Mouse (Mus musculus) heart, embryonic 14.5 days (tissue): Measurements from ENCODE around the gene Pgc. TPM values are rescaled to one million over a fixed set of nuclear protein-coding genes. Genes with fewer than 3 reads are reported as not detected.

ENCODE experiments used
- ATAC-seq: fragments of 200-750 bp; cut with Nextera tagmentation; 2 replicates; pipeline ENCODE4 v1.8.0; 2017; ENCODE audit warnings: low read depth, moderate TSS enrichment; ENCODE audit not compliant: insufficient number of reproducible peaks, insufficient read depth, low FRiP score
- H3K27ac ChIP-seq, 2 experiments: fragments of 200-500 bp in 1 of 2; fragments of 300-500 bp in 1 of 2; sonication (generic) in 1 of 2; replicated peaks in 1 of 2; 2 replicates each; pipeline ENCODE4 v1.5.1; 2012 to 2014; ENCODE audit warnings: low read depth in 2 of 2, low read length in 2 of 2, control low read depth in 1 of 2, mild to moderate bottlenecking in 1 of 2, mixed read lengths in 1 of 2; ENCODE audit not compliant: control insufficient read depth in 1 of 2, insufficient read depth in 1 of 2
- H3K27me3 ChIP-seq: fragments of 300-500 bp; sonication (generic); 2 replicates; pipeline ENCODE4 v1.6.1; 2014; ENCODE audit warnings: mild to moderate bottlenecking, low read length, control low read depth; ENCODE audit not compliant: control insufficient read depth, insufficient read depth
- H3K36me3 ChIP-seq: fragments of 300-500 bp; sonication (generic); 2 replicates; pipeline ENCODE4 v1.6.1; 2014; ENCODE audit warnings: mild to moderate bottlenecking, control low read depth, low read length, mixed read lengths; ENCODE audit not compliant: control insufficient read depth, insufficient read depth
- H3K4me1 ChIP-seq, 2 experiments: fragments of 200-500 bp in 1 of 2; fragments of 300-500 bp in 1 of 2; sonication (generic) in 1 of 2; 2 replicates each; pipeline ENCODE4 v1.6.1; 2012 to 2014; ENCODE audit warnings: low read length in 2 of 2, control low read depth in 1 of 2, mixed read lengths in 1 of 2; ENCODE audit not compliant: control insufficient read depth in 2 of 2, insufficient read depth in 2 of 2
- H3K4me2 ChIP-seq: fragments of 300-500 bp; sonication (generic); 2 replicates; pipeline ENCODE4 v1.6.1; 2014; ENCODE audit warnings: mild to moderate bottlenecking, low read length
- H3K4me3 ChIP-seq, 2 experiments: fragments of 200-500 bp in 1 of 2; fragments of 300-500 bp in 1 of 2; sonication (generic) in 1 of 2; 2 replicates each; pipeline ENCODE4 v1.5.1; 2012 to 2014; ENCODE audit warnings: low read length in 2 of 2, mild to moderate bottlenecking in 2 of 2, control low read depth in 1 of 2, low read depth in 1 of 2, moderate library complexity in 1 of 2; ENCODE audit not compliant: control insufficient read depth in 1 of 2, insufficient read depth in 1 of 2
- H3K9ac ChIP-seq: fragments of 300-500 bp; sonication (generic); 2 replicates; pipeline ENCODE4 v1.6.1; 2014; ENCODE audit warnings: mild to moderate bottlenecking, low read length
- H3K9me3 ChIP-seq: fragments of 300-500 bp; sonication (generic); 2 replicates; pipeline ENCODE4 v1.6.1; 2016; ENCODE audit warnings: low read length, control low read depth; ENCODE audit not compliant: control insufficient read depth
- WGBS: fragments of 180-500 bp; shearing (Covaris S2); extraction: QIAGEN DNeasy Blood & Tissue Kit; methylation state at CpG from one replicate; pipeline ENCODE4 v1.1.7; 2014; 5-methylcytosine and 5-hydroxymethylcytosine counted together
- polyA plus RNA-seq: library from polyadenylated mRNA; unstranded; fragments of >200 nt; fragmentation: Nextera tagmentation; extraction: Ambion mirVana; gene quantifications from 2 replicates; pipeline ENCODE4 v1.2.1, GENCODE M21; 2014

Gene Pgc
- polyA plus RNA-seq, 1 experiment from 2014 or later = 0.15 TPM

DNA sequence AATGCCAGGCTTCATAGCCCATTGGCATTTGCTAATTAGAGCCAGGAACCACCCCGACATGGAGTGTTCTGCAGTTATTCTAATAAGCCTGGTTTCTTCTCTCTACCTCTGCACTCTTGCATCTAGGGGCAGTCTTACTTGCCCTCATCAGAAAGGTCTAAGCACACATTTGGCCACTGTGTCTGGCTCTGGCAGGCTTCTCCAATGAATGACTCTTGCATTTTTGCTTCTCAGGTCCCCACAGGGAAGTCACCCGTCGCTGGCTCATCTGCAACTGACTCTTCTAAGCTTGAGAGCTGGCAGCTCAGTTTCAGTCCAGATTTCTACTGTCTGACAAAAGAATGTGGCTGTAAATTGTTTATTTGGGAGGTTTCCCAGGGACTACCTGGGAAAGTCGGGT is 39.3 kb downstream of the Pgc start:
- Histone ChIP-seq H3K4me2 (no peak overlapping the region), H3K27me3 (no peaks in the 10 kb centered on the region), H3K27ac (no peak overlapping the region), H3K36me3 (no peaks in the 10 kb centered on the region), H3K9ac (no peak overlapping the region), H3K4me3 (no peak overlapping the region), H3K9me3 (no peaks in the 10 kb centered on the region), H3K4me1 (peaks cover 34 to 46% of the 10 kb centered on the region in 2 experiments)
- 69% methylated on average over 4 of the region's 4 CpGs for WGBS
- ATAC-seq = no peak

DNA sequence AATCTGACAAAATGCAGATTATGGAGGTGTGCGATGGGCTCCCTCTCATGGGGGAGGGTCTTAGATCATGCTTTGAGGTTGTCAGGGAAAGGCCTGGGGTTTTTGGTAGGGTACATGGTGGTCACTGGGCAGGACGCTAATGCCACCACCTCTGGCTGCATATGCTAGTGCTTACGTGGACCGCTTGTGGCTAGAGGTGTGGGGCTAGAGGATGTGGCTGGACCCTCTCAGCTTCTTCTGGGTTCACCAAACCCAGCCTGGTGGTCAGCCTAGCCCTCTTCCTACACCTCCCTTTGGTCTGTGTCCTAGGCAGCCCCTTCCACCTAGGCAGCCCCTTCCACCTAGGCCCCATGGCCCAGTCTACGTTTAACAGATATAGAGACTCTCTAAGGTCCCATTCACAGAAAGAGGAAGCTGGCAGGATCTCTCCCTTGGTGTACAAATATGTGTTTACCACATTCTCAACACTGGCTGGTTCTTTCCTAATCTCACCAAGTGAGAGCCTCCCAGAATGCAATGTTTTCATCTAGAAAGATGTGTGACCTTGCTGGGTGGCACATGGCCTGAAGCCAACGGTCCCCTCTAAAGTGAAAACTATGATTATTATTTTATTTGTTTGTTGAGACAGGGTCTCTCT is 39.9 kb downstream of the Pgc start:
- Histone ChIP-seq H3K27me3 (no peaks in the 10 kb centered on the region), H3K4me2 (no peak overlapping the region), H3K27ac (no peak overlapping the region), H3K4me3 (no peak overlapping the region), H3K9ac (no peak overlapping the region), H3K36me3 (no peaks in the 10 kb centered on the region), H3K9me3 (no peaks in the 10 kb centered on the region), H3K4me1 (peaks cover 34 to 46% of the 10 kb centered on the region in 2 experiments)
- ATAC-seq = no peak
- WGBS = 86% methylated on average over 6 of the region's 6 CpGs

DNA sequence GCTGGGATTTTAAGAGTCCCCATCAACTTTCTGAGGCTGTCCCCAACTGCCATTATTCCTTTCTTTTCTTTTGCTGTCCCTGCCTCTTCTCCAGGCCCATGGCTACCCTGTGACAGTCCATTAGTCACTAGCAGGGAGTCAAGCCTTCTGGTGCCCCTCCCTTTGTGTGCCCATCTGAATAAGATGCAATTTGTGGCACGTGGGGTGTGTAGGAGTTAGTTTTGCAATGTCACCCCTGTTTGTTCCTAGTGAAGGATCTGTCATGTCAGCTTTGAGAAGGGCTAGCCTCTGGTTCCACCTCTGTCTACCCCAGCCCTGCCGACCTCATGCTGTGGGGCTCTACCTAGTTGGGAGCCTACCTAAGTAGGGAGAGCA is 40.4 kb downstream of the Pgc start:
- Histone ChIP-seq H3K9ac (no peak overlapping the region), H3K27ac (no peak overlapping the region), H3K9me3 (0 out of 2 replicates have a peak, but pooled peaks cover 3% of the 10 kb centered on the region), H3K4me2 (no peak overlapping the region), H3K27me3 (no peaks in the 10 kb centered on the region), H3K4me1 (peaks cover 32 to 41% of the 10 kb centered on the region in 2 experiments), H3K4me3 (no peak overlapping the region), H3K36me3 (no peaks in the 10 kb centered on the region)
- WGBS = 77% methylated on average over 2 of the region's 2 CpGs
- no peak for ATAC-seq

DNA sequence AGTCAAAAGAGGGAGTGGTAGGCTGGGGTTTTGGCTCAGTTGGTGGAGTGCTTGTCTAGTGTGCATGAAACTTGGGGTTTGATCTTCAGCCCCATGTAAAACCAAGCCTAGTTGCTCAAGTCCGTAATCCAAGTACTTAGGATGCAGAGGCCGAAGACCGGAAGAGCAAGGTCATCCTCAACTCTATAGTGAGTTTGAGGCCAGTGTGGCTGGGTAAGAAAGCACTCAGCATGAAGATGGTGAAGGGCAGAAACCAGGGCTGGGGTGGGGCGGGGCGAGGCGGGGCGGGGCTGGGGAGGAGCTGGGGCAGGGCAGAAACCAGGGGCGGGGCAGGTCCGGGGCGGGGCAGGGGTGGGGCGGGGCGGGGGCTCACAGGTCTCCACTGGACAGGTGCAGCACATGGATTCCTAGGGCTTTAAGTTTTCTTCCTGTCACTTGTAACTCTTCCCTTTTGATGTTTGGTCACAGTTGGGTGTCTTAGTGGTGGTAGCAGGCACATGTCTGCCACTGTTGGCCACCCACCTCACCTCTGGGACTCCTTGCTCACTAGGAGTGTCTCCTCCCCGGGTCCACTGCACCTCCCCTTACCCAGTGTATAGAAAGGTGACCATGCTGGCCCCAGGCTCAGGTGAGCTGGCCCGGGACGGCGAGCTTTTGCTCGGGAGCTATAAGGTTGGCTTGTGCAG is 41.0 kb downstream of the Pgc start:
- H3K27me3 ChIP-seq = no peaks in the 10 kb centered on the region
- no peak for ATAC-seq
- H3K4me2 ChIP-seq = no peak overlapping the region
- no peak overlapping the region for H3K9ac ChIP-seq
- H3K36me3 ChIP-seq = no peaks in the 10 kb centered on the region
- WGBS = 49% methylated on average over 14 of the region's 17 CpGs
- 0 out of 2 replicates have a peak, but pooled peaks cover 9% of the 10 kb centered on the region for H3K9me3 ChIP-seq
- no peak overlapping the region for H3K27ac ChIP-seq
- H3K4me3 ChIP-seq = no peak overlapping the region
- peaks cover 26 to 35% of the 10 kb centered on the region in 2 experiments for H3K4me1 ChIP-seq

DNA sequence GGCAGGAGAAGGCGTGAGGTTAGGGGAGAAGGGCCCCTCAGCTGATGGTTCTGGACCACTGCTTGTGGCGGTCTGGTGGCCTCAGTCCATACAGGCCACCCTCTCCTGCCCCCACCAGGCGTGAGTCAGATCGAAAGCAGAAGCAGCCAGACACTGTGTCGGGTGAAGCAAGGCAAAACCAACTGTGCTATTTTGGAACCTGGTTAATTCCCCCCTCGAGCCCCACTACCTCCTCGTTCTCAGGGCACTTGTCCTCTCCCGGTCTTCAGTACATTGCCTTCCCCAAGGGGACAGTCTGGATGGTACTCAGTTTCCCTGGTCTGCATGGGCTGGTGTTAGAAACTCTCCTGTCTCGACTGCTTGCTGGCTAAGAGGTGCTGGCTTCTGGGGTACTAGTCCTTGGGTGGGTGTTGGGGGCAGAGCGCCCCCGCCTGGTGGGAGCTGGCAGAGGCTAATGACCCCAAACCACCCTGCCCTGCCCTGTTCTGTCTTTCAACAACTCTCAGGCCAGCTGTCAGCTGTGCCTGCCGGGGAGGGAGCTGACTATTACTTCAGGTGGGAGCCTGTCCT is 42.1 kb downstream of the Pgc start:
- H3K4me3 ChIP-seq = no peak overlapping the region
- 0 out of 2 replicates have a peak, but pooled peaks cover 9% of the 10 kb centered on the region for H3K9me3 ChIP-seq
- H3K4me1 ChIP-seq = peaks cover 17 to 24% of the 10 kb centered on the region in 2 experiments
- no peak overlapping the region for H3K9ac ChIP-seq
- WGBS = 24% methylated on average over 12 of the region's 12 CpGs
- H3K27ac ChIP-seq = no peak overlapping the region; a peak in 1 of 4 replicates
- H3K36me3 ChIP-seq = no peaks in the 10 kb centered on the region
- no peak for ATAC-seq
- no peaks in the 10 kb centered on the region for H3K27me3 ChIP-seq
- peak overlapping the region; percentile 11; the same call in 1 of the 2 replicates for H3K4me2 ChIP-seq

DNA sequence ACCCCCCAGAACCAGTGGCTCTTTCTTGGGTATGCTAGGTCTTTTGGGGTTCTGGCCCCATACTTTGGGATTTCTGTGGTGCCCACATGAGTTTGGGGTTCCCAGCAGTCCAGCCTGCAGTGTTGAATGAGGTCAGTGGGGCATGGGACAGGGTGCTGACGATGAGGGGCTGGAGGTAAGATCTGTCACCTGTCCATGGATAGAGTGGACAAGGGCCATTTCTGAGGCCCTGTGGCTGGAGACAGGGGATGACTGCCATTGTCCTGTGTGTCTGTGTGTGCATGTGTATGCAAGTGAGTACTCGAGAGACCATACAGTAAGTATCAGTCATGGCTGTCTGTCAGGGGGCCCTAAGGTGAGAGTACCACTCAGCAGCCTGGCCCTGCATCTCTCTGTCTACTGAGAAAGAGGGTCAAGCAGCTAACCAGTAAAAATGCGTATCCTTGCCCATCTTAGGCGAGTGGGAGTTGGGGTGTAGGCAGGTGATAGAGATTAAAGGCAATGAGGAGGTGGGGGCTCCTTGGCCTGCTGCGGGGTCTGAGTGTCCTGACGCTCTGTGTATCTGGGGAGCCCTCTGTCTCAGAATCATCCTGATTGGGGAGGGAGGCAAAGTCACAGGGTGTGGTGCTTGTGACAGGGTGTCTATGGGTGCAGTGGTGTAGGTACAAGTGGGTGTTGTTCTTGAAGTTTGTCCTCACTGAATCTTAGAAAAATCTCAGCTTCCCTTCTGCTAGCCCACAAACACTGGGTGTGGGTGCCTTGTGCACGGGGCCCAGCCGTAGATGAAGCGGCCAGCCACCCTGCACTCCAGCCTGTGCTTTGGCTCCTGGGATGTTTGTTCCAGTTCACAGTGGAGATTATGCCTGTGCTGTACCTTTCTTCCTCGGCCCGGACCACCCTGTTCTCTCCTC is 43.0 kb downstream of the Pgc start:
- Histone ChIP-seq H3K36me3 (no peaks in the 10 kb centered on the region), H3K4me1 (peaks cover 14 to 21% of the 10 kb centered on the region in 2 experiments), H3K4me3 (no peak overlapping the region), H3K27ac (no peak overlapping the region), H3K27me3 (no peaks in the 10 kb centered on the region), H3K4me2 (no peak overlapping the region), H3K9me3 (0 out of 2 replicates have a peak, but pooled peaks cover 9% of the 10 kb centered on the region), H3K9ac (0 out of 2 replicates have a peak overlapping the region, but pooled peaks have one; percentile 1)
- ATAC-seq = no peak
- 84% methylated on average over 11 of the region's 11 CpGs for WGBS

DNA sequence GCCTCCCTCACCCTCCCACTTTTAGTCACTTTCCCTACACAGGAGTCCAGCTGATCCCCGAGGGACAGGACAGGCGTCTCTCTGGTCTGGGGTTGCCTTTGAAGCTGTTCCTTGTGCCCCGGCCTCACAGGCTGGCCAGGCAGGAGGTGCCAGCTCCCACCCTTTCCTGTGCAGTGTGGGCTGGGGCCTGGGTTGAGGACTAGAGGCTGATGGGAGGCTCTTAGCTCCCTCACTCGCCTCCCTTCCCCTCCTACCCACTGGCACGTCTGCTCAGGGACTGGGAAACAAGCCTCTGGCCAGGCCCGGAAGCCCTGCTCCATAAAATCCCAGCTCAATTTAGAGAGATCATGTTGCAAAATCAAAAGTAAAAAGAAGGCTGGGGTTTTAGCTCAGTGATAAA is 47.0 kb downstream of the Pgc start:
- 0 out of 2 replicates have a peak, but pooled peaks cover 9% of the 10 kb centered on the region for H3K9me3 ChIP-seq
- no peak overlapping the region for H3K27ac ChIP-seq
- peaks cover 14 to 16% of the 10 kb centered on the region in 2 experiments for H3K4me1 ChIP-seq
- WGBS = 63% methylated on average over 6 of the region's 6 CpGs
- H3K9ac ChIP-seq = no peak overlapping the region
- no peak for ATAC-seq
- H3K4me2 ChIP-seq = no peak overlapping the region
- no peaks in the 10 kb centered on the region for H3K27me3 ChIP-seq
- no peak overlapping the region for H3K4me3 ChIP-seq
- H3K36me3 ChIP-seq = no peaks in the 10 kb centered on the region
